8 mouse cellular contexts compared by ENCODE assay signal in genomic region chr10:61080931-61081255, GRCm38 (mm10). TPM values are rescaled to one million over a fixed set of nuclear protein-coding genes. Genes with fewer than 3 reads are reported as not detected.
A peak's percentile ranks its signal among the peaks of the same experiment; 100 is the strongest.
DNase-seq lines count a peak whose midpoint lies in the region; ATAC-seq lines count a peak whose summit lies in the region.

No protein-coding gene starts in this region.

- H3K4me2 ChIP-seq in hindbrain, embryonic 13.5 days = no peak overlapping the region

- no peak overlapping the region for H3K4me3 ChIP-seq in hindbrain, embryonic 13.5 days

- H3K27me3 ChIP-seq in hindbrain, embryonic 13.5 days = no peaks in the 10 kb centered on the region

- H3K36me3 ChIP-seq in hindbrain, embryonic 13.5 days = no peaks in the 10 kb centered on the region

- no peaks in the 10 kb centered on the region for H3K9me3 ChIP-seq in hindbrain, embryonic 13.5 days

- 80% methylated on average over 11 of the region's 11 CpGs for WGBS in hindbrain, embryonic 13.5 days

- peaks cover 9% of the 10 kb centered on the region for H3K4me1 ChIP-seq in hindbrain, embryonic 13.5 days (replicated peaks)

- DNase-seq in adrenal gland, postnatal 10 days = peak; percentile 25
- DNase-seq in adrenal gland, postnatal 14 days = no peak
- DNase-seq in kidney, postnatal 4 days = peak; percentile 37 to 61
- no peak for DNase-seq in kidney, postnatal 14 days
- peak; percentile 26 for DNase-seq in ovary, postnatal 14 days (ENCODE audit: low spot score)
- no peak for DNase-seq in thymus, postnatal 4 days

- H3K27ac ChIP-seq in hindbrain, embryonic 13.5 days = peak overlapping the region; percentile 80; the same call in 1 of the 2 replicates

- ATAC-seq in hindbrain, embryonic 13.5 days (ENCODE audit: low FRiP score) = 0 out of 2 replicates have a peak, but pooled peaks have one; percentile 21
- no peak for ATAC-seq in megakaryocyte, adult 5-6 weeks (ENCODE audit: poor library complexity, severe bottlenecking)

- H3K9ac ChIP-seq in hindbrain, embryonic 13.5 days = no peak overlapping the region

RNA-seq across cellular contexts. Expression of gene Pcbd1, which starts 8.2 kb away (rescaled TPM):
- 10 to 100 TPM; 51.4 to 81.8 TPM for total RNA-seq in adrenal gland, postnatal 10 days (2021)
- 21.0 and 68.0 TPM in 2 replicates for total RNA-seq in adrenal gland, postnatal 14 days (2021)
- polyA plus RNA-seq in hindbrain, embryonic 13.5 days (2015; fragmentation: Nextera tagmentation; extraction: Ambion mirVana) = 28.8 and 31.5 TPM in 2 replicates
- not detected in 2 replicates for total RNA-seq in megakaryocyte, adult 5-6 weeks (2015)
- not detected in 2 replicates for total RNA-seq in megakaryocyte, adult 5-6 weeks (2017)

Comparison
In these comparisons a context has a peak if more than half of its experiments do, and no peak if none do; other contexts are left out.
1. DNase-seq: peak in adrenal gland, postnatal 10 days (single experiment), kidney, postnatal 4 days (2 of 2) and ovary, postnatal 14 days (single experiment); none in adrenal gland, postnatal 14 days (single experiment), kidney, postnatal 14 days (single experiment) and thymus, postnatal 4 days (single experiment).
2. RNA of gene Pcbd1, which starts 8.2 kb away (total RNA-seq): 51.4 to 81.8 TPM in adrenal gland, postnatal 10 days and 21.0 to 68.0 TPM in adrenal gland, postnatal 14 days; not detected in megakaryocyte, adult 5-6 weeks; every median in the first group is over 10 times any median in the second.